Mouse (Mus musculus) embryo, embryonic 11.5 days (tissue): Measurements from ENCODE around the gene Gm15013.
"Not testable (repeated sequence)": the region's sequence is repeated elsewhere in the genome, so short reads cannot be mapped to it uniquely, and the experiment has no call there.

ENCODE experiments used
- DNase-seq: peaks from one replicate; pipeline ENCODE4 v3.0.0-alpha.2; 2012; ENCODE audit warnings: low read depth, low spot score

The Gm15013 gene

GRCm38 (mm10) chrX:139714381-139714780 lies at the start of gene Gm15013:
Gm15013 (minus strand) TSS chrX:139714481.
- DNase-seq: no peak

GRCm38 (mm10) chrX:139762546-139762945 lies 48.3 kb upstream of the Gm15013 start:
- DNase-seq: no peak

GRCm38 (mm10) chrX:139758634-139759033 lies 44.4 kb upstream of the Gm15013 start:
- not testable (repeated sequence) for DNase-seq

- peak; percentile 13 for DNase-seq
These were observed 37.6 kb upstream of the Gm15013 start for GRCm38 (mm10) chrX:139751855-139752254.

- DNase-seq: no peak
These were observed 22.8 kb upstream of the Gm15013 start for GRCm38 (mm10) chrX:139737066-139737465.

GRCm38 (mm10) chrX:139730541-139730940 lies 16.3 kb upstream of the Gm15013 start:
- no peak for DNase-seq

- no peak for DNase-seq
These were observed 8.1 kb upstream of the Gm15013 start for GRCm38 (mm10) chrX:139722350-139722749.

- DNase-seq: peak; percentile 69
These were observed 29.2 kb downstream of the Gm15013 start, which contains the start of gene Tbc1d8b for GRCm38 (mm10) chrX:139684775-139685695. Tbc1d8b (plus strand) TSS chrX:139684996.

GRCm38 (mm10) chrX:139684410-139684774 lies 29.9 kb downstream of the Gm15013 start:
- peak; percentile 1 for DNase-seq

- DNase-seq: no peak
These were observed 48.5 kb downstream of the Gm15013 start for GRCm38 (mm10) chrX:139665829-139666228.
